Mouse (Mus musculus): ENCODE data around the gene Lgi1.

DNA sequence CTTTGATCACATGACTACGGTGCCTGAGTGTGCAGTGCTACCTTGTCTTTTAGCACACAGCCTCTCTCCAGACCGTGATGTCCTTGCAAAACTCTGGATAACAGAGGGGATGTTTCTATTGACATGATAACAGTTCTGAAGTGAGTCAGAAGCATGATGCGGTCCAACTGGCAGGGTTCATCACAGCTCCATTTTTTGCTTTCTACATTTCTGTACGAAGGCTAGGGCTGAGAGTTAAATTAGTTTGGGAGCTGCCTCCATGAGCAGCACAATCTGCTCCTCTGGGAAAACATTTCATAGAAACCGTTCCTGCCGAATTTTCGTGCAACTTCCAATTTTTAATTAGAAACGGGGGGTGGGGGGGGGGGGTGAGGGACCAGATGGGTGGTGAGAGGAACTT, 14.7 kb upstream of the Lgi1 start:
- no peak for TF ChIP-seq POLR2A (IDR thresholded peaks at IDR 0.05; ENCODE audit: control insufficient read depth, low read depth, low read length)
- TF ChIP-seq CTCF (IDR thresholded peaks at IDR 0.05; ENCODE audit: control insufficient read depth, insufficient read depth, insufficient replicate concordance, low read depth, low read length) = no peak

Measured in testis, adult 2 months (tissue).